Mouse (Mus musculus): ENCODE results near the gene Tgfbr3l. TPM values are rescaled to one million over a fixed set of nuclear protein-coding genes. Genes with fewer than 3 reads are reported as not detected.

The Tgfbr3l gene
- total RNA-seq, 1 experiment: 1.1 TPM

DNA sequence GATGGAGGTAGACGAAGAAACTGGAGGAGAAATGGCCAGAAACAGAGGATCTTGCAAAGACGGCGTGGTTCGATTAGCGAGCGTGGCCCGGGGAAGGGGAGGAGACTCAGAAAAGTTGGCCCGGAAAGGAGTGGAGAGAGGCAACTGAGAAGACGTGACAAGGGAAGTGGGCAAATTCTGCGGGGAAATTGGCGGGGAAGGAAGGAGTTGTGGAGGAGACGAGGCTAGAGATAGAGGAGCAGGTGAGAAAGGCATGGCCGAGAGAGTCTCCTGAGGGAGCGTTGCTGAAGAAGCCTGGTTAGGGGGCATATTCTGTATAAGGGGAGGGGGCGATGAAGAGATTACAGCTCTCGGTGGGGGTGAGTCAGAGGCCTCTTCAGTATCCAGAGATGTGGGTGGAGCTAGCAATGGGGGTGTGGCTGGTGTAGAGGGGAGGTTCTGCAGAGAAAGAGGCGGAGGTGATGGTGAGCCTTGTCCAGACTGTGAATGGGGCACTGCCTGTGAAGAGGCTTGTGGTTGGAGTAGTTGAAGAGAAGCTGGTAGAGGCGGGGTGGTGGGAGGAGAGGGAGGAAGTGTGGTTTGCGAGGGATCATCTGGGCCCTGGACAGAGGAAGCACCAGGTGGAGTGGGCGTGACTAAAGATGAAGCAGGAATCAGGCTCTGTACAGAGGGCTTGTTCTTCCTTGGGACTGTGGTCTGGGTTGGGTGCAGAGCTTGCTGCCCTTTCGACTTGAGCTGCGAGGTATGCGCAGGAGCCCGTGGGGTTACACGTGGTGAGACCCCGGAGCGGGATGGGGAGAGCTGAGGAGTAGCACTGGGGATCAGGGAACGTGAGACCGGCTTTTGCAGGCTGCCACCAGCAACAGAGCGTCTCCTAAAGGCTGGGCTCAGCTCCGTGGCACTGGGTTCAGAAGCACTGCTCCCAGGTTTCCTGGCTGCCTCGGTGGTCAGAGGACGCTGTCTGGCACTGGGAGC is 33.7 kb upstream of the Tgfbr3l start:
- Histone ChIP-seq H3K4me3 (ENCODE audit: insufficient read depth in 1 of 2, low read depth in 1 of 2, low read length in 2 of 2, poor library complexity in 1 of 2, severe bottlenecking in 1 of 2) (peak overlapping the region; percentile 59 to 64), H3K27ac (ENCODE audit: insufficient read depth, low read depth, low read length, poor library complexity, severe bottlenecking) (no peak overlapping the region), H3K9me3 (ENCODE audit: control insufficient read depth, insufficient read depth, low read depth, low read length) (0 out of 2 replicates have a peak, but pooled peaks cover 1% of the 10 kb centered on the region), H3K36me3 (ENCODE audit: control insufficient read depth, insufficient read depth, low read length, poor library complexity, severe bottlenecking) (no peaks in the 10 kb centered on the region), H3K9ac (ENCODE audit: insufficient read depth, low read depth, low read length, poor library complexity, severe bottlenecking) (peak overlapping the region; percentile 42; the same call in 1 of the 2 replicates), H3K4me1 (ENCODE audit: control insufficient read depth in 2 of 2, insufficient read depth in 2 of 2, low read length in 2 of 2, poor library complexity in 1 of 2) (peaks cover 2 to 17% of the 10 kb centered on the region in 2 experiments; a peak in 3 of 4 replicates)
- in situ Hi-C loops (cut with MboI; ENCODE audit: low sequenced_read_pairs in 2 of 2, unreplicated experiment in 2 of 2): no loop called here
- TF ChIP-seq CHD2 (IDR thresholded peaks at IDR 0.05; ENCODE audit: low read depth, low read length) (no peak), MAFK (IDR thresholded peaks at IDR 0.05; ENCODE audit: insufficient read depth, low read depth, low read length) (no peak), HCFC1 (IDR thresholded peaks at IDR 0.05; ENCODE audit: borderline replicate concordance, insufficient read depth, low read length) (no peak), ZC3H11A (IDR thresholded peaks at IDR 0.05; ENCODE audit: borderline replicate concordance, low read depth, low read length) (no peak), ZNF384 (IDR thresholded peaks at IDR 0.05; ENCODE audit: low read depth, low read length) (no peak)
- peak; percentile 62 for DNase-seq (ENCODE audit: low read depth, low spot score)

GRCm38 (mm10) chr8:4216296-4216695 is 31.7 kb upstream of the Tgfbr3l start:
- Histone ChIP-seq H3K4me3 (ENCODE audit: insufficient read depth in 1 of 2, low read depth in 1 of 2, low read length in 2 of 2, poor library complexity in 1 of 2, severe bottlenecking in 1 of 2) (peak overlapping the region; percentile 66 to 82; a peak in 3 of 4 replicates), H3K9ac (ENCODE audit: insufficient read depth, low read depth, low read length, poor library complexity, severe bottlenecking) (no peak overlapping the region), H3K9me3 (ENCODE audit: control insufficient read depth, insufficient read depth, low read depth, low read length) (no peaks in the 10 kb centered on the region), H3K4me1 (ENCODE audit: control insufficient read depth in 2 of 2, insufficient read depth in 2 of 2, low read length in 2 of 2, poor library complexity in 1 of 2) (peaks cover 2 to 17% of the 10 kb centered on the region in 2 experiments; a peak in 3 of 4 replicates), H3K27ac (ENCODE audit: insufficient read depth, low read depth, low read length, poor library complexity, severe bottlenecking) (no peak overlapping the region), H3K36me3 (ENCODE audit: control insufficient read depth, insufficient read depth, low read length, poor library complexity, severe bottlenecking) (no peaks in the 10 kb centered on the region)
- TF ChIP-seq ZC3H11A (IDR thresholded peaks at IDR 0.05; ENCODE audit: borderline replicate concordance, low read depth, low read length) (no peak), HCFC1 (IDR thresholded peaks at IDR 0.05; ENCODE audit: borderline replicate concordance, insufficient read depth, low read length) (no peak), CHD2 (IDR thresholded peaks at IDR 0.05; ENCODE audit: low read depth, low read length) (no peak), ZNF384 (IDR thresholded peaks at IDR 0.05; ENCODE audit: low read depth, low read length) (no peak), MAFK (IDR thresholded peaks at IDR 0.05; ENCODE audit: insufficient read depth, low read depth, low read length) (no peak)
- no peak for DNase-seq (ENCODE audit: low read depth, low spot score)
- in situ Hi-C loops (cut with MboI; ENCODE audit: low sequenced_read_pairs in 2 of 2, unreplicated experiment in 2 of 2): no loop called here

- Histone ChIP-seq H3K36me3 (ENCODE audit: control insufficient read depth, insufficient read depth, low read length, poor library complexity, severe bottlenecking) (no peaks in the 10 kb centered on the region), H3K9ac (ENCODE audit: insufficient read depth, low read depth, low read length, poor library complexity, severe bottlenecking) (peak within 1 kb of the TSS; percentile 66), H3K4me3 (ENCODE audit: insufficient read depth in 1 of 2, low read depth in 1 of 2, low read length in 2 of 2, poor library complexity in 1 of 2, severe bottlenecking in 1 of 2) (peak within 1 kb of the TSS; percentile 66 to 82), H3K4me1 (ENCODE audit: control insufficient read depth in 2 of 2, insufficient read depth in 2 of 2, low read length in 2 of 2, poor library complexity in 1 of 2) (peaks cover 2 to 17% of the 10 kb centered on the region in 2 experiments; a peak in 3 of 4 replicates), H3K9me3 (ENCODE audit: control insufficient read depth, insufficient read depth, low read depth, low read length) (no peaks in the 10 kb centered on the region), H3K27ac (ENCODE audit: insufficient read depth, low read depth, low read length, poor library complexity, severe bottlenecking) (no peak within 1 kb of the TSS)
- TF ChIP-seq HCFC1 (IDR thresholded peaks at IDR 0.05; ENCODE audit: borderline replicate concordance, insufficient read depth, low read length) (no peak), ZC3H11A (IDR thresholded peaks at IDR 0.05; ENCODE audit: borderline replicate concordance, low read depth, low read length) (no peak), ZNF384 (IDR thresholded peaks at IDR 0.05; ENCODE audit: low read depth, low read length) (no peak), CHD2 (IDR thresholded peaks at IDR 0.05; ENCODE audit: low read depth, low read length) (no peak), MAFK (IDR thresholded peaks at IDR 0.05; ENCODE audit: insufficient read depth, low read depth, low read length) (no peak)
- peak; percentile 69 for DNase-seq (ENCODE audit: low read depth, low spot score)
- in situ Hi-C loops (cut with MboI; ENCODE audit: low sequenced_read_pairs in 2 of 2, unreplicated experiment in 2 of 2): no loop called here
Measured at GRCm38 (mm10) chr8:4216791-4217621, 31.0 kb upstream of the Tgfbr3l start, which contains the start of gene Prr36. Prr36 (minus strand) TSS chr8:4217459.

GRCm38 (mm10) chr8:4219617-4220016 is 28.4 kb upstream of the Tgfbr3l start:
- H3K9ac ChIP-seq (ENCODE audit: insufficient read depth, low read depth, low read length, poor library complexity, severe bottlenecking): no peak overlapping the region
- no peaks in the 10 kb centered on the region for H3K36me3 ChIP-seq (ENCODE audit: control insufficient read depth, insufficient read depth, low read length, poor library complexity, severe bottlenecking)
- TF ChIP-seq HCFC1 (IDR thresholded peaks at IDR 0.05; ENCODE audit: borderline replicate concordance, insufficient read depth, low read length) (no peak), ZC3H11A (IDR thresholded peaks at IDR 0.05; ENCODE audit: borderline replicate concordance, low read depth, low read length) (no peak)
- no peak overlapping the region for H3K27ac ChIP-seq (ENCODE audit: insufficient read depth, low read depth, low read length, poor library complexity, severe bottlenecking)
- H3K4me3 ChIP-seq (ENCODE audit: insufficient read depth in 1 of 2, low read depth in 1 of 2, low read length in 2 of 2, poor library complexity in 1 of 2, severe bottlenecking in 1 of 2): no peak overlapping the region
- no peaks in the 10 kb centered on the region for H3K9me3 ChIP-seq (ENCODE audit: control insufficient read depth, insufficient read depth, low read depth, low read length)
- in situ Hi-C loops (cut with MboI; ENCODE audit: low sequenced_read_pairs in 2 of 2, unreplicated experiment in 2 of 2): no loop called here
- peaks cover 2 to 7% of the 10 kb centered on the region in 2 experiments; a peak in 2 of 4 replicates for H3K4me1 ChIP-seq (ENCODE audit: control insufficient read depth in 2 of 2, insufficient read depth in 2 of 2, low read length in 2 of 2, poor library complexity in 1 of 2)
- DNase-seq (ENCODE audit: low read depth, low spot score): no peak
